Mouse (Mus musculus) adrenal gland, adult (tissue): ENCODE measurements around the gene Lrig2.

Experiments used
- DNase-seq, 2 experiments: peaks; one replicate each; pipeline ENCODE4 v3.0.0; 2022 to 2023; ENCODE audit warnings: low spot score in 1 of 2; ENCODE audit not compliant: inconsistent age in 2 of 2

The Lrig2 gene

DNA sequence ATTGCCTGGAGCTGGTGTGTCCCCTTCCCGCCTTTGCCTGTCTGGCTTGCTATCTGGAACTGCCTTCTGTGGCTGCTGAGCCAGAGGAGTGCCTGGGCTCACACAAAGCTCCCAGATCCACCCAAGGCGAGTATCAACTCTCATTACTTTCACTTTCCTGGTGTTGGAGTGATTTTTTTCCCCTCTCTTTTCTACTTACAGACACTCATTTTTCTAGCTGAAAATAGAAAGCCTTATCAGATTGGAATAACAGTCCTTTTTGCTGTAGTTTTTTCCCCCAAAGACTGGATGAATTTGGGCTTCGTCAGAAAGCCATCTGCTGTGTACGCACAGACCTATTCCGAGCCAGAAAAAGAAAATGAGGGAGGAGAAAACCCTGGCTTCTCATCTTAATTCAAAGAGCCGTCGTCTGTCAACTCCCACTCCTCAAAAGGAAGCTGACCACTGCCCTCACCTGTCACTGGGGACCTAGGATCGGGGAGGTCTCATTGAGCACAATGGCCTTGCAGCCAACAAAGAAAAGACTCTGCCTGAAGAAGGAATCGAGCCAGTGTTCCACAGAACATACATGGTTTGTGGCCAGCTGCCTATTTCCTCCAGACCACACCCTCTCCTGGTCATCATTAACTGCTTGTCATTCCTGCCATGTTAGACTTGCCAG, 127.9 kb downstream of the Lrig2 start:
- DNase-seq: peak in 1 of 2 experiments; percentile 40

DNA sequence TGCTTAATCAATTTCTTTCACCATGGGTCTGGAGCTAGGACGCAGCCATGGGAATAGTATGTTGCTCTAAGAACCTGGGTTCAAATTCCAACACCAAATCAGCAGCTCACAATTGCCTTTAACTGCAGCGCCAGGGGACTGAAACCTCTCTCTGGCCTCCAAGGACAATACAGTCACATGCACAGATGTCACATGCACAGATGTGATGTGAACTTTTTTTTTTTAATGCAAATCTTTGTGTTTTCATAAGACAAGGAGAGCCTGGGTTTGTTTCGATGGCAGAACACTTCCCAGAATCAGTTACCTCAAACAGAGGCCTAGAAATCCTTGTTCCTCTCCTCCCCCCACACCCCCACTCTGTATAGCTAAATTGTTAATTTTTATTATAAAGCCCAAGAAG, 133.5 kb downstream of the Lrig2 start:
- DNase-seq: peak in 1 of 2 experiments; percentile 38

DNA sequence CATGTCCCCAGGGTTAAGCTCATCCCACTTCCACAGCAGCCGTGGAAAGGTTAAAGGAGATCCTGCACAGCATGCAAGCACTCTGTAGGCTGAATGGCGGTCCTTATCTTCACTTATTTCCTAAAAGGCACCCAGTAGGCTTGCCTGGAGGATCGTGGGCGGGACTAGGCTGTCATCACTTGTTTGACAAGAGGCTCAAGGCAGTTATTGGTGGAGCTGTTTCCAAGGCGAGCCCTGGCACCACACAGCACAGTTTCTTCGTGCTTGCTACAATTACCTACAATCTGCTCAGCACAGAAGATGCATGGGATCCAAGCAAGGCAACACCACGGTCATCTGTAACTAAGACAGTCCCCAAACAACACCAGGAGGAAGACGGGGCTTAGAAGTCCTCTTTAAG, 137.8 kb downstream of the Lrig2 start:
- no peak for DNase-seq

DNA sequence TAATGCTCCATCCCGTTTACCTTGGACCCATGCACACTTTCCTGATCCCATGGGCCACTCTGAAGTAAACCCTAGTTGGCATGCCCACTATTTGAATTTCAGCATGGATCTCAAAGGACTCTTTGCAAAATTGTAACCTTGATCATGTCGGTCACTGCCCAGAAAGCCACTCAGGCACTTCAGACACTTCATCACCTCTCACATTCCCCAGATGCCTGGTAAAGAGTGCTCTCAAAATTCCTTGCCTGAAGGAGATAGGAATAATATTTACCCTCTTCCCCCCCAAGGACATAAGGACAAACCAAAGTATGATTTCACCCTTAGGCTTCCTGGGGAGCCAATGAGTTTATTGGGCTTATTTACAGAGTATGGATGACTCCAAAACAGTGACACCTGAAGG, 139.3 kb downstream of the Lrig2 start:
- no peak for DNase-seq

DNA sequence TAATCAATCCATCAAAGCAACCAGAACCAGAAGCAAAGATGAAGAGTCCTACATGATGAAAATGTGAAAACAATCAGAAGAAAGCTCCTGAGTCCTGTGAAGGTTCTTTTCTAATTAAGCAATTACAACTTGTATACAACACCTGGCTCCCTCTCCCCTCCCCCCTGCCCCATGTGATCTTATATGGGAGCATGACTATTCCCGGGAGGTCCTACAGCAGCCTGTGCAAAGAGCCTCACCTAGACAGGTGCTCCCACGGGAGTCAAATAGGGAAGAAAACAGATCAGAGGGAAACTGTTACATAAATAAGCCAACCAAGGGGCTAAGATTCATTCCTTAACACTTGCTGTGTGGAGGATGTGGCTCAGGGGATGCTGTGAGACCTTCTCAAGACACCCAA, 143.8 kb downstream of the Lrig2 start:
- DNase-seq: no peak

DNA sequence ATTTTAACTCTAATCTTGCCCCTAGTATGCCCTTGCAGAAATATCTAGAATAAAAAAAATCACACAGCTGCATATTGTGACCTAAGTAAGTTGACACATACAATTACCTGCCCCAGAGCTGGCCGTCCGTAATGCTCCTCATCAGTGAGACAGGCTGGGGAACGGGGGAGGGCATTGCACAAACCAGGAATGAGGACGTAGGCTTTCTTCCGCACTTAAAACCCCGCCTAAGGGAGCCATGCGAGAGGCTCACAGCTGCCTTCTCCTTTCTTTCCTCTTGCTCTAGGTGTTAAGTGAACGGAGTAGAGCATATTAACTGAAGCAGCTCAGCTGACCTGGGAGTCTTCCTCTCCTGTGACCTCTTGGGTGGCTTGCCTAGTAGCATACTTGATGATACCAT, 149.9 kb downstream of the Lrig2 start:
- DNase-seq: no peak

DNA sequence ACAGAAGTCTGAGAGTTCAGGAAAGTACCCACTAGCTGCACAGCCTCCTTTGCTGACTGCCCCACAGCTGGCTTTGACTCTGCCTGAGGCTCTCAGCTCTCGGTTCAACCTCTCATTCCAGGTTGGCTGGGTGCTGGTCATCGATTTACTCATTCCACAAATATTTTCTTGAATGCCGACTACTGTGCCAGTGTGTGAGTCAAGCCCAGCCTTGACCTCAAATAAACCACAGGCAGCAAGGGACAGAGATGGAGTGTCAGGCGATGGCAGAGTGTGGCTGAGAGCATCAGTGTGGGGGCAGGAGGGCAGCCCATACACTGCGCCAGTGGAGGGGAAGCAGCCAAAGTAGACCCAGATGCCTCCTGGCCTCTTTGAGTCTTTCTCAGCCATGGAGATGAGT, 151.4 kb downstream of the Lrig2 start:
- DNase-seq: peak; percentile 91 to 93

DNA sequence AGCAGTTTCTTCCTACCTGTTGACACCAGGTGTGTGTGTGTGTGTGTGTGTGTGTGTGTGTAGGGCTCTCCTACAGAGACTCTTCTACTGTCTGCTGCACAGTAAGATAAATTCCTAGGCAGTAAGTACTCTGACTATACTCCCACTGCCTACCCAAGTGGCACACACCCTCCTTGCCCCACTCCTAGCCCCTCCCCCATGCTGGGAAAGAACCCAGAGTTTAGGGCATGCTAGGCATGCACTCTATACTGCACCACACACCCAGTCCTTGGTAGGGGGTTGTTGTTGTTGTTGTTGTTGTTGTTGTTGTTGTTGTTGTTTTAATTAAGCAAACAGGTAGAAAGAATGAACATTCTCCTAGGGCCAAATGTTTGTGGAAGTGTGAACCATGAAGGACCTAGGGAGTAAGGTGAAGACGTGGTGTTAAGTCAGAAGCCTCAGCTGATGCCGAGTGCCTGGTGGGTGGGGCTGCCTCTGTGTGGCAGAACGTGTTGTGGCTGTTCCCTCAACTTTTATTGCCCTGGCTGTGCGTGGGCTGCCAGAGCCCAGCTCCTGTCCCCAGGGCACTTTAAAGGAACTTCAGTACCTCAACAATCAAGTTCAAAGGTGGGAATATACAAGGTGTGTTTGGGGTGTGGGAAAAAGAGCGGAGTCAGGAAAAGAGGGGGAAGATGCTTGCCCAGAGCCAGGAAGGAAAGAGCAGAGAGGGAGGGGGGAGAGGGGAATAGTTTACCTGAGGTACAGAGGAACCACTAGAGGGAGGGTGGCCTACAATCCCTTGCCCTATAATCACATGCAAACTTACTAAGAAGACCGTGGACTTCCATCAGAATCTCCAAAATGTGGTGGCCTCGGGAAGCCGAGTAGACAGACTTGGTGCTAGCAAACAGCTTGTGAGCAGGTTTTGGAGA, 152.2 kb downstream of the Lrig2 start:
- DNase-seq: no peak

DNA sequence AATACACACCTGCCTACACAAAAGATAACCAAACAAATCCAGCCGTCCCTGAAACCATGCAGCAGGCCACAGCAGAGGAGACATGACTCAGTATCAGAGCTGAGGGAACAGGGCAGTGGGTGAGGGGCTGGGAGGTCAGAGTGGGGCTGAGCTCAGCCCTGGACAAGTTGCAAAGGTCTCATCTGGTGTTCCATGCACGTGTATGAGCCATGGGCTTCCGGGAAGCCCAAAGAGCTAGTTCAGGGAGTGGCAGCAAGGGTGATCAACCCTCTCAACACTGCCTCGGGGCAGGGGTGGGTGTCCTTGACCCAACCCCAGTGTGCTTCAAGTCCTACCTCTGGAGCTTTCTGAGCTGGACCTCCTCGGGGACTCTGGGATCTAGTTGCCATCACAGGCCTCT, 153.0 kb downstream of the Lrig2 start:
- DNase-seq: peak; percentile 29 to 48

DNA sequence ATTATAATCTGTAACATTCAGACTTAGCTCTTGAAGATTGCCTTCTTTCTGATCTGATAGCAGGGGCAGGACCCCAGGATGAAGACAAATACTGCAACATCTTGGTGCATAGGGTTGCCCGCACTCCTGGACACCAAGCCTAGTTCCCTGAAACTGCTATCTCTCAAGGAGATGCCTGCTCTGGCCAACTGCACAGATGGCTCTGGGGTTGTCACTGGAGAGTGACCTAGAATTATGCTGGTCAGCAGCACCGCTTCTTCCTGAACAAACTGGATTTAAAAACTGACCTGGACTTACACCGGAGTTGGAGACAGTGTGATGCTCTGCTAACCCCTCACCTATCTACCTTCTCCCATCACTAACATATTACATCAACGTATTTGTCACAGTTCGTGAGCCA, 155.6 kb downstream of the Lrig2 start:
- DNase-seq: no peak

DNA sequence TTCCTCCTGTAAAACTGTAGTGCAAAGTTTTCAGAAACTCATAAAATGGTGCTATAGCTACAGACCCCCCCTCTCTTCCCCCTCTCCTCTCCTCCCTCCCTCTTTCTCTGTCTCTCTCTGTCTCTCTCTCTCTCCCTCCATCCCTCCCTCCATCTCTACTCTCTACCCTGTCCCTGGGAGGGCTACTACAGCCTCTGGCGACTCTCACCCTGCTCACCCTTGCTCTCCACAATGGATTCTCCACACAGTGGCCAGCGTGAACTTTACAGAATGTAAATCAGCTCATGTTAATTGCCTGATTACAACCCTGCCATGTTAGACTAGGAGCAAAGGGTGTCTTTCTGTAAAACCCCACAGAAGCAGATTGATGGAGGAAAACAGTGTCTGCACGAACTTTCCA, 157.8 kb downstream of the Lrig2 start:
- DNase-seq: no peak

DNA sequence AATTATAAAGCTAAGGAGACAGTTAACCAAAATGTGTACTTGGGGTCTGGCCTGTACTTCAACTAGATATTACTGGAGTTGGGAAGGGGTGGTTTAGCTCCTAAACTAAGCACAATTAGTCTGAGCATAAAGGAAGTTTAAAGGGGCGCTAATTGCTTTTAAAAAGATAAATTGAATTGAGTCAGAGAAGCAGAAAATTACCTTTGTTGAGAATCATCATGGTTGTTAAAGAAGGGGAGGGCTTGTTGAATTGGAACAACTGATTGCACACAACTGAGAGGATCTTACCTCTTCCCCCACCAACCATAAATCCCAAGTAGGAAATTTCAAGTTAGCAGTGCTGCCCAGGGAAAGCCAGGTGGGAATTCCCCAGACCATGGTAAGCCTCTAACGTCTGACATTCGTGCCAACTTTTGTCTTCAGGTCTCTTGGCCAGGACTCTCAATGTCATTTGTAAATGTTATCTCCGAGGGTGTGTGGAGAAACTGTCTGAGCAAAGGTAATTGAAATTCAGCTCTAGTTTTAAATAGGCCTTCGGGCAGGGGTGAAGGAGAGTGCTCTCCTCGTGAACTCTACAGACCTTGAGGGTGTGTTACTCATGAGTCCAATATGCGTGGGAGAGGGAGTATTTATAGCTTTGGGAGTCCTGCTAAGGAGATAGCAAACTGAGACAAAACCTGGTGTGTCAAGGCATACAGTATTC, 159.2 kb downstream of the Lrig2 start:
- DNase-seq: peak; percentile 34 to 81

DNA sequence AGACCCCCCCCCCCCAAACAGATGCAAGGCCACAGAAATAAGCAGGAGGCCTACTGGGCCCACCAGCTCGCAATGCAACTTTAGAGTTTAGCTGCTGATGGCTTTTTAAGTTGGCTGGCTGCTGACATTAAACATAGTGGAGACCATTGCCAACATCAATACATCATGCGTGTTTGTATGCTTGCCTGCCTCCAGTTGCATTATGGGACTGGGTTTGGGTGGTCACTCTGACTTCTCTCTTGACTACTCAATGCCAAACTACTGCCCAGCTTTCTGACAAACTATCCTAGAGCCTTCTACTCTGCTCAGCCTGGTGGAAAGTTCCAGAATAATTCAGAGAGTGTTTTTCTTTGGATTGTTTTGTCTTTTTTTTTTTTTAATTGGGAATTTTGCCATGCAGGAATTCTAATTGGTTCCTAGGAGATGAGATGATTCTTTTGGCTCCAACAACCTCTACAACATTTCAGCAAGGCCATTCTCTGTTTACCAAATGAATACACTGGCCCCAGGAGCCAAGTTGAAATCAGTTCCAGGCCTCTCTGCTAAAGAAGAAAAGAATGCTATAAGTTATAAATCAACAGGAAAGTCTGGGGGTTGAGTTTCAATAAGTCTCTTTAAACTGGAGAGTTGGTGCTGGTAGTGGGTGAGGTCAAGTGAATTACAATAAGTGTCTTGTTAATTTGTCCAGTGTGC, 161.3 kb downstream of the Lrig2 start:
- DNase-seq: no peak

DNA sequence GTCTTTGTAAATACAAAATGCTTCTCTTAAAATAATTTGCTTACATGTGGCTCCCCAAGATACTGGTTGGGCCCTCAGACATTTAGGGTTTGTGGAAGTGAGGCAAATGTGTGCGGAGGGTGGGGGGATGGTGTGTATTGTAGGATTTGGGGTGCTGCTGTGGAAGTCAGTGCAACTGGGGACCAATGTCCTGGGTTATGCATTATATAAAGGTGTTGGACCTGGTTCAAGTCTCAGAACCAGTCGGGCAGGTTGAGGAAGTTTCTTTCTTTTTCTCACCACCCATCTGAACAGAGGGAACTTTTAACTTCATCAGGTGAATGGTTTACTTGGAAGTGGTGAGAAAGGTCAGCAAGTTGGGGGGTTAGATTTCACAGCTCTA, 161.9 kb downstream of the Lrig2 start:
- no peak for DNase-seq

DNA sequence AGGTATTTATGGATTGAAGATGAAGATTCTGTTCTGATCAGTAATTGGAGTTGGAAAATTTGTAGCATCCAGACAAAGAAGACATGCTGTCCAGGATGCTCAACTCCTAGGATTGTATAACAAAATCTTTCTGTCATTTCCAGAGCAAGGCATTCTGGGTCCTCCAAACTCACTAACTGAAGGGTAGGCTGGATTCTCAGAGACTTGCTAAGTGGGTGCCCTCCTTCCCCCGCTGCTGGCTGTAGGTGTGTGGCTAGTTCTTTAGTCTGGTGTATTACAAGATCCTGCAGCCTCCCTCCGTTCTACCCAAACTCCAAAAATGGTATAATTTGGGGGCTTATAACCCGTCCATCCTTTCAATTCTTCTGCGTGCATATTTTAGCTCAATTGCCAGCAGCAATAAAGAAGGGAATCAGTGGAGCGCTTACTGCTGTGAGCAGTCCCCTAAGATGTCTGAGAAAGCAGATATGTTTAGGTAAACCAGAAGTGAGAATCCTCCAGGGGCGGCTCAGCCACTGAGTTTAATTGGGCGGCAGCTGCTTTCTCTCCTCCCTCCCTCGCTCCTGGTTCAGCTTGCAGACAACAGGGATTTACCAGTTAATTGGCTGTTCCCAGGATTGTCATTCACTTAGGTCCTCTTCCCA, 162.4 kb downstream of the Lrig2 start:
- no peak for DNase-seq
